Mouse (Mus musculus): ENCODE data around the gene Dock9. TPM values are rescaled to one million over a fixed set of nuclear protein-coding genes. Genes with fewer than 3 reads are reported as not detected.

Gene Dock9
- total RNA-seq, 2 experiments from 2014 or later, result 4.4 to 6.6 TPM

DNA sequence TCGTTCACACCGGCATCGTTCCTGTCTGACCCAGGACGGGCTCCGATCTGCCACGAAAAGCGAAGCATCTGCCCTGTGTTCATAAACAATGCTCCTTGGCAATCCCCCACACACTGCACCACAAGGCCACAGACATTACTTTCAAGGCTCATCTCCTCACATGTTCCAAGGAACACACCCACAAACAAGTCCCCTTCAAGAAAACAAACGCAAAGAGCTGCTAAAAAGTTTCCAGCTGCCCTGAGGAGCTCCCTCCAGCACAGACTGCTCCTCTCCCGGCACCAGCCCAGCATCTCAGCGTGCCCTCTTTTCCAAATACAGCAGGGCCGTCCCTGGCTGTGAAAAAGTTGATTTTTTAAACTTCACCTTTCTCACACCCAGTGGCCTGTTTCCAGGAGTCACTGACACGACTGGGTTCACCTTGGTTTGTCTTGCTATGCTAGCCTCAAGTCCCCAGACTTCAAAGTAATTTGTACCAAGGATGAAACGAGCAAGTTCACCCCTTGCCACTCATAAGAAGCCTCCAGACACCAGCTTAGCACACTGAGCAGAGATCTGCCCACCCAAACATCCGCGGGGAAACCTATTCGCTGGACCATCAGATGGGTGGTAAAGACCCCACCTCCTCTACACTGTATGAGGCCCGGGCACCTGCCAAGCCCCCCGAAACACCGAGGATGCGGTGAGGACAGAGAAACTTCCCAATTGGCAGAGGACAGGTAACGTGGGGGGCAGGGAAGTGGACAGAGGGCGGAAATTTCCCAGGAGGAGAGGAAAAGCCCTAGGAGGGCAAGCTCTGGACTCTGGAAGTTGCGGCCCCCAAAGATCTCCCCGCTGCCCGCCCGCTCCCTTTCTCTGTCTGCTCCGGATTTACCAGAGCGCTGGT, 823 bp downstream of the Dock9 start:
- no peak for ATAC-seq (replicated peaks; ENCODE audit: low FRiP score, low TSS enrichment, poor library complexity, severe bottlenecking)

DNA sequence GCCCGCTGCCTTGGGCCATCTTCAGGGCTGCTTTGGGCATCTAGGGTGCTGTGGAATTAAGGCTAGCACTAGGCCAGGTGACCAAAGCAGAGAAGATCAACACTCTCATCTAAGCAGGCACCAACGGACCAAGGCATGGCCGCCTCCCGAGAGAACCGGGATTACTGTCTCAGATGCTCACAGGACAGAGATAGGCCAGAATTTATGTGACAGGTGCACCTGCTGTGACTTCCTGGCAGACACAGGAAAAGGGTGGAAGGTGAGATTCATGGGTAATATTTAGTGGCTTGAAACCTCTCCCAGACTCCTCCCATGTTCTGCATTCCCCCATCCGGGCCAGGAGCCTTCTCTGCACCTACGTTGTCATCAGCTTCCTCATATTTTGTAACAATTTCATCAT, 2.1 kb downstream of the Dock9 start:
- ATAC-seq (replicated peaks; ENCODE audit: low FRiP score, low TSS enrichment, poor library complexity, severe bottlenecking), result no peak

DNA sequence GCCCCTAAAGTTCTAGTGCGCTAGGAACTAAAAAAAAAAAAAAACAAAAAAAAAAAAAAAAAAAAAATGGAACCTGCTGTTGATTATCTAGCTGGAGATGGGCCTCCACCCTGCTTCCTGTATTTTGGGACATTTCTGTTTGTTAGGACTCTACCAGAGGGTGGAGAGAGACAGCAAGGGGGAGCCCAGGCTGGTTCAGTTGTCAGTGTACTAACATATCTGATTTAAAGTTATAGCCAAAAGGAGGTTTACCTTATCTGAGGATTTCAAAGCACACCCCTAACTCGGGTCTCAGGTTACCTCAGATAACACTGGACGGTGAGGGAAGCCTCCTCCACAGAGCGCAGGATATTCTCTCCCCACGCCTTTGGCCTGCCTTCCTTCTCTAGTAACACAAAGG, 4.0 kb downstream of the Dock9 start:
- peak; percentile 16 for ATAC-seq (replicated peaks; ENCODE audit: low FRiP score, low TSS enrichment, poor library complexity, severe bottlenecking)

DNA sequence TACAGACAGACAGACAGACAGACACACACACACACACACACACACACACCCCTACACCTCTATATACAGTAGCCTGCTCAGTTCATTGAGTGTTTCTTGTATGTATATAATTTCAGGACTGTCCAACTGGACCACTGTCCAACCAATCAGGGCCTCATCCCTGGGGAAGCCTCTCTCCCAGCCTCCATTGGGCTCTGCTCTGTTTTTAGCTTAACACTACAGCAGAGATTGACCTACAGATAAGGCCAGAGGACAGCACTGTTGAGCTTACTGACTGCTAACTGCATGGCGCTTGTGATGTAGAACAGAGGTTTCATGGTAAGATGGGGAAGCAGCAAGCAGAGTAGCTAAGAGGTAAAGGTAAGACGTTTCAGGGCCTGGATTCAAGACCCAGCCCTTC, 5.7 kb downstream of the Dock9 start:
- ATAC-seq (replicated peaks; ENCODE audit: low FRiP score, low TSS enrichment, poor library complexity, severe bottlenecking), result no peak

DNA sequence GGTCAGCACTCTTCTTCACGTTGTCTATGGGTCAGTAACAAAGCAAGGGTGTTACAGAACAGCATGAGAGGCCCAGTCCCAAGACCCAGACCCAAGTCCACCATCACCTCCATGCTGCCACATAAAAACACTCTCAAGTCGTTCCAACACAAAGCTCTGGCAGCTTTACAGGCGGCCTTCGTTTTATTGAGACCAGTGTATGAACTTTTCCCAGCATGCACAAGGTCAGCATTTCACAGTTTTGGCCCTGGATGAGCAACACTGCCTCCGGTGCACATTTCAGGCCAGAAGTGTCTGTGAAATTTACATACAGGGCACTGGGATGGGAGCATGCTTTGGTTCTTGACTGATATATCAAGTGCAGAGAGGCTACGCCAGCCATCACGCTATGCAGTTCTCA, 6.5 kb downstream of the Dock9 start:
- ATAC-seq (replicated peaks; ENCODE audit: low FRiP score, low TSS enrichment, poor library complexity, severe bottlenecking), result no peak

DNA sequence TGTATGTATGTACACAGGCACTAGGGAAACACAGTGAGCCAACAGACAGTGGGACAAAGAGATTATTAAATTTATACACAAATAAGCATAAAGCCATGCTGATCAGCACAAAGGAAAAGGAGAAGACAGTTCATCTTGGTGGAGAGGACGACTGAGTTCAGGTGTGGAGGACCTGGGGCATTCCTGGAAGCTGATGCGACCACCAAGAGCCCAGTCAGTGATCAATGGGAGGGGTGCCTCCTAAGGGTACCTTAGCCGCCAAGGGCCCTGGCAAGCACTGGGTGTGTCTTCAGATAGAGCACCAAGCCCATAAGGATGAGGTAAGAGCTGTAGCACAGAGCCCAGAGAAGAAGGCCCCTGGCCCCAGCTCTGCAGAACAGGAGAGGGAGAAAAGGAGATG, 8.4 kb downstream of the Dock9 start:
- ATAC-seq (replicated peaks; ENCODE audit: low FRiP score, low TSS enrichment, poor library complexity, severe bottlenecking), result no peak

DNA sequence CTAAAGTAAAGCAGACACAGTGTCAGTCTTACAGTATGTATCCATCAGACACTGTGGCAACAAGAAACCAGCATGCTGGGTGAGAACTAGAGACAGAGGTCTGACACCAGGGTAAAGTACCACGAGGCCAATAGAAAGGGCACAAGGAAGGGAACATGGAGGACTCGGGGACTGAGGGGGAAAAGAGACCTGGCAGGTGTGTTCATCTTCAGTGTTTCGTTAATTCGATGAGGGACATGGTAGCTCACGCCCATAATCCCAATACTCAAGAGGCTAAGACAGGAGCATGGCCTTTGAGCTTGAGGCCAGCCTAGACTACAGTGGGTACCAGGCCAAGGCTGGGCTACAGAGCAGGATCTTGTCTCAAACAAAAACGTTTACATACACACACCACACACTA, 9.2 kb downstream of the Dock9 start:
- no peak for ATAC-seq (replicated peaks; ENCODE audit: low FRiP score, low TSS enrichment, poor library complexity, severe bottlenecking)

DNA sequence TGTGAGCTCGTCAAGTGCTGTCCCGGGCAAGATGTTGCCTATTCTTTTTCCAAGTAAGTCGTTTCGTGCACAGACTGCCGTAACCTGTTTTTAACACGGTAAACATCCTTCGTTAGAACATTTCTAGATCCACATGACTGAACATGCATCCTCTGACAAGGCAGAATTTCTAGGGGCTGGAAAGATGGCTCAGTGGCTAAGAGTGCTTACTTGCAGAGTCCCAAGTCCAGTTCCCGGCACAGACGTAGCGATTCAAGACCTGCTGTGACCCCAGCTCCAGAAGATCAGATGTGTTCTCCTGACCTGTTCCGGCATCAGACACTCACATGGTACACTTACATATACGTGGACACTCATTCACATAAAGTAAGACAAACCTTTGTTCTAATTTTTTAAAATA, 10.2 kb downstream of the Dock9 start:
- no peak for ATAC-seq (replicated peaks; ENCODE audit: low FRiP score, low TSS enrichment, poor library complexity, severe bottlenecking)

DNA sequence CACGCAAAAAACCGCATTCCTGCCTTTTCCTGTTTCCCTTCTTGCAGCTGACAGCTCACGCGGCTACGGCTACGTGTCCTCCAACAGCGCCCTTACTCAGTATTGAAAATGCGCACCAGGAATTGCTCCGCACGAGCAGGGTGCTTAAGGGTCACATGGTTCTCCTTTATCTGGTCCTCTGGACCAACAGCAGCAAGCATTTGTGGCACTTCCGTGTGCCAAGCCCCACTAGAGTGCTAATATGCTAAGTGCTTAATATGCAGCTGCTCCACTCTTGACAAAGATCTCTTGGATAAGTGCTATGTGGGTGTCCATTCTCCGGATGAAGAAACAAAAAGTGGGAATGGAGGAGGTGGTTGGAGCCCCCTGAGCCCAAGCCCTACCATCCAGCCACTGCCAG, 10.7 kb downstream of the Dock9 start:
- no peak for ATAC-seq (replicated peaks; ENCODE audit: low FRiP score, low TSS enrichment, poor library complexity, severe bottlenecking)

DNA sequence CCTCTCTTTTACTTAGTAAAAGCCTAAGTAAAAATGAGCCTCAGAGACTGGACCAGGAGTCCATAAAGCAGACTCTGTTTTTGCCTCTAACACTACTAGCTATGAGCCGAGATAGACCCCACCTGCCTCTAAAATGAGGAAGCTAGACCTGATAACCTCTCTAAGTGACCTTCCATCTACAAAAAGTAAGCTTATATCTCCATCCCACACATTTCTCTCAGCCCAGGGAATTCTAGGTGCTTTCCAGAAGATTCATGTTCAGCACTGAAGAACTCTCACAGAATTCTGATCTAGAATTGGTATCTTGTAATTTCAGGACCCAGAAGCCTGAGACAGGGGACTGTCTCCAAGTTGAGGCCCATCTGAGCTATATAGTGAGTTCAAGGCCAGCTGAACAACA, 12.2 kb downstream of the Dock9 start:
- ATAC-seq (replicated peaks; ENCODE audit: low FRiP score, low TSS enrichment, poor library complexity, severe bottlenecking), result no peak

DNA sequence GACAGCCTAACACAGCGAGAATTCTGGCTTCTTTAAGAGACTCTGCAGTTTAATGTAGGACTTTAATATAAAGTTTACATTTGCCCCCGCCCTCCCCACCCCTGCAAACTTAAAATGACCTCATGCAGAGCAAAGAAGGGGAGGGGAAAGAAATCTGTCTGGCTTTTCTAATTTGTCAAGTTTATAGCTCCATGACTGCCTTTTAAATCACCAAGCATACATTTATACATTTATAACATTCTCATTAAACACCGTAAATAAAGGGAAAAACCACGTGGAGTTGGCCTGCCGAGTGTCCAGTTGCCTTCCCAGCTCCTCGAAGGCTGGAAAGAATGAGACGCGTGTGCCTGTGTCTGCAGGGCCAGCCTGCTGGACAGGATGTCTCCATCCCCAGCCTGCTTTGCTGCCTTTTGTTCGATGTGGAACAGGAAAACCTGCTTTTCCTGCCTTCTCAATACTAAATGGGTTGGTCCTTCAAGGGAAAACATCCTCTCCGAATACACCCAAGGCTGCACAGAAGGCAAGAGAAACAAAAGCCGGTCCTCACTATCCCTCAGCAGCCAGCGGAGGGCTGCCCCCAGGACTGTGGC, 16.6 kb downstream of the Dock9 start:
- no peak for ATAC-seq (replicated peaks; ENCODE audit: low FRiP score, low TSS enrichment, poor library complexity, severe bottlenecking)

DNA sequence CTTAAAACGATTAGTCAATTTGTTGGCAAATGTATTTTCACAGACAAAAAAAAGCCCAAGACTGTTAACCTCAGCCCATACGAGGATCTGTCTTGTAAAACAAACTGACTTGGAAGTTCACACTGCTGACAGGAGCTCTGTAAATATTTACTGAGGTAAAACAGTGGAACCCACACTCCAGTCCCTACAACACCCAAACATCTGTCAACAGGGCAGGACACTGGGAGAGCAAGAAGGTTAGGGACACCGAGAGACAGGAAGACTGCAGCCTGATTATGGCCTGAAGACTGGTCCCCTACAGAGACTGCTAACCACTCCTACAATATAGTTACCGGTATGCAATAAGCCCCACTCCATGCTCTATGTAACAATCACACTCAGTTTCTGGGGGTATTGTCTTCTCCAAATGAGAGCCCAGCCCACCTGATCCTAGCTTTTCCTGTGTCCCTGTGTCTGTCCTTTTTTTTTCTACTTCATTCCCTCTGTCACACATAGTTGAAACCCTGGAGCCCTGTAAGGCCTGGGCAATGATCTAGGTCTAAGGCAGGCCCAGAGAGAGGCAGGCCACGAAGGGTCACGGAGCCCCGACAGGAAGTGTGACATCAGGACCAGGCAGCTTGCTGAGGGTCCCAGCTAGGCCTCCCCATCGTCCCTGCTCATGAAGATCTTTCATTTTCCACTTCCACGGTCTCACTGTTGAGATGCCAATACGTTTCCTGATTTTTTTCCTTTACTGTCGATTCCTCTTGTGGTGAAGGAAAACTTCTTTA, 17.3 kb downstream of the Dock9 start:
- ATAC-seq (replicated peaks; ENCODE audit: low FRiP score, low TSS enrichment, poor library complexity, severe bottlenecking), result no peak

DNA sequence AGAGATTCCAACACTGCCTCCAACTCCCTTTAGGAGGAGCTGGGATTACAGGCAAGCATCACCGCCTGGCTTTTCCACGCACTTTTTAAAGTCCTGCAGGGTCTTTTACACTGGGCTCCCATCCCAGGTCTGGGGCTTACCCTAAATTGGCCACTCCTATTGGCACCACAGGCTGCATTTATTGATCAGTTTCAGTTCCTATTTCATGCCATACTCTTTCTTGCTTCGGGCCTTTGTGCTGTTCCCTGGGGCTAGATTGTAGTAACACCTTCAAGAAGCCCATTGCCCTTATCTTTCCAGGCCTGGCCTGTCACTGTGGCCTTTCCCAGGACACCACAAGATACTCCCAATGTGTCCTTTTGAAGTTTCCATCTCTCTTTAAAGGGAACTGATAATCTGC, 18.0 kb downstream of the Dock9 start:
- ATAC-seq (replicated peaks; ENCODE audit: low FRiP score, low TSS enrichment, poor library complexity, severe bottlenecking), result no peak

DNA sequence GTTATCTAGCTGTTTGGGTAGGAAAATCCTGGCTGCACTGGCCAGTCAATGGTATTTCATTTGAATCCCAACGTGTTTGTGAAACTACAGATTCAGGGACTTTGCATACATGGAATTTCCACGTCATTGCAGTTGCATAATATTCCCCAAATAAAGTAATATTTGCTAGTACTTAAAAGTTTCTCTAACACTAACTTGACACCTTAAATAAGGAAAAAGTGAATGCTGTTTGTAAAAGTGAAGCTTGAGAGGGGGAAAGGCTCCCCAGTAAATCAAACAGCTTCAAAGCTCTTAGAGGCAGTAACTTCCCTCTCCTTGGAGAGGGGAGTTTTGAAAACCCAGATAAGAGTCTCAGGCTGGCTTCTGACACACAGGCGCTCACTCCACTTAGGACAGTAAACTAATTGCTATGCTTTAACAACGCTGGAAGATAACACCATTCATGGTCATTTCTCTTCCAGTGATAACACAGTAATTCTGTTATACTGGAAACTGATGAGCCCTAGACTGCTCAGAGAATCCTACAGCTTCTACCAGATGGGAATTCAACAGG, 20.3 kb downstream of the Dock9 start:
- ATAC-seq (replicated peaks; ENCODE audit: low FRiP score, low TSS enrichment, poor library complexity, severe bottlenecking), result no peak

DNA sequence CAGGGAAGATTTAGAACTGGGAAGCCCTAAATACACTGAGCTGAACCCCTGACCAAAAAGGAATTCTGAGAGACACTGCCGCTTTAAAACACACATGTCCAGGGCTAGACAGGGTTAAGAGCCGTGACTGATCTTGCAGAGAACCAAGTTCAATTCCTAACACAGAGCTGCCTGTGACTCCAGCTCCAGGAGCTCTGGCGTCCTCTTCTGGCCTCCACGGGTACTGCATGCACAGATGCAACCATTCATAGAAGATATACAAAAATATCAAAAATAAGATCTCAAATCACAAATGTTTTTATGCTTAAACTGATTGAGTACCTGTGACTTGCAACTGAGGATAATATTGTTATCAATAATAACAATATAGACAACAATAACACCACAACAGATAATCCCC, 20.9 kb downstream of the Dock9 start:
- ATAC-seq (replicated peaks; ENCODE audit: low FRiP score, low TSS enrichment, poor library complexity, severe bottlenecking), result no peak

DNA sequence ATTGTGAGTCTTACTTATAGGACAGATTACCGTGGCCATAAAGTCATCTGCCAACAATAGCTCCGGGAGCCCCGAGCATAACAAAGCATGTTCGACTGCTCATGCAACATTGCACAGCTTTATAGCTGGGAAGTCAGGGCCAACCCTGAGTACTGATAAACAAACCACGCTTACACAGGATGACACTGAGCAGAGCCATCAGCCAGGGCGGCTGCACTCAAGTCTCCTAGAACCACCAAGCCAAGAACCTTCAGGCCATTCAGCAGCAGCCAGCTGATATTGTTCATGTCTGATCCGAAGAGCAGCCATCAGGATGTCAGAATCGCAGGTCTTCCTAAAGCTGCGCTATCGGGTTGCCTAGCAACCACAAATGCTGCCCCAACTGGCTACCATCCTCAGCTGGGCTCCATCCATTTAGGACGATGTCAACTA, 35.6 kb downstream of the Dock9 start:
- ATAC-seq (replicated peaks; ENCODE audit: low FRiP score, low TSS enrichment, poor library complexity, severe bottlenecking), result no peak

DNA sequence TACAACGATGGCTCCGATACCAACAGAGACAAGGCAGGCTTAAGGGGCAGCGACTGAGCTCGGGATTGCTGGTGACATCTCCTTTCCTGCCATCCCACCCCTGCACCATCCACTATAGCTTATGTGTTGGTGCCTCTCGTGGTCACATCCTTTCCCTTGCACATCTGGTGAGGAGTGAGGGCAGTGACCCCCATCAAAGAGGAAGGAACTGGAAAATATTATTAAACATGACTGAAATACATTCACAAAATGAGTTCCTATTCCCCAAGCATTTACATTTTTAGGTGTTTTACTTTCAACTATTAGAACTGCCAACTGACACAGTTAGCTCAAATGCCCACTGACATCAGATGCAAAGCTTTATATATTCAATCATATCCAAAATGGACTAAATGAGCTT, 37.2 kb downstream of the Dock9 start:
- no peak for ATAC-seq (replicated peaks; ENCODE audit: low FRiP score, low TSS enrichment, poor library complexity, severe bottlenecking)

DNA sequence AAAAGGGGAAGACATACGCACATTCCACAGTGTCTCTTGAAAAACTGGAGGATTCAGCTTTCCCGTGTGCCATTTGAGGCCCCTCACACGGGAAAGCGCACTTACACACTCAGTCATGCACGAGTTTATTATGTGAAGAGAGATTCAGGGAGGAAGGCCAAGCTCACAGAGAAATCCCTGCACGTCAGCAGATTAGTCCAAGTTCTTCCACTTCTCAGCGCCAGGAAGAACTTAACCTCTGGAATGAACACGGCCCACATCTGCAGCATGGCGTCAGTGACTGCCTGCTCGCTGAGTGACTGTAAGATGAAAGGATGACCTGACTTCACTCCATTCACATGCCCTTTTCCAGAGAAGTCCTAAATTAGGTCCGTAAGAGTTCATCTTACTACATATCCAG, 43.5 kb downstream of the Dock9 start:
- ATAC-seq (replicated peaks; ENCODE audit: low FRiP score, low TSS enrichment, poor library complexity, severe bottlenecking), result no peak

DNA sequence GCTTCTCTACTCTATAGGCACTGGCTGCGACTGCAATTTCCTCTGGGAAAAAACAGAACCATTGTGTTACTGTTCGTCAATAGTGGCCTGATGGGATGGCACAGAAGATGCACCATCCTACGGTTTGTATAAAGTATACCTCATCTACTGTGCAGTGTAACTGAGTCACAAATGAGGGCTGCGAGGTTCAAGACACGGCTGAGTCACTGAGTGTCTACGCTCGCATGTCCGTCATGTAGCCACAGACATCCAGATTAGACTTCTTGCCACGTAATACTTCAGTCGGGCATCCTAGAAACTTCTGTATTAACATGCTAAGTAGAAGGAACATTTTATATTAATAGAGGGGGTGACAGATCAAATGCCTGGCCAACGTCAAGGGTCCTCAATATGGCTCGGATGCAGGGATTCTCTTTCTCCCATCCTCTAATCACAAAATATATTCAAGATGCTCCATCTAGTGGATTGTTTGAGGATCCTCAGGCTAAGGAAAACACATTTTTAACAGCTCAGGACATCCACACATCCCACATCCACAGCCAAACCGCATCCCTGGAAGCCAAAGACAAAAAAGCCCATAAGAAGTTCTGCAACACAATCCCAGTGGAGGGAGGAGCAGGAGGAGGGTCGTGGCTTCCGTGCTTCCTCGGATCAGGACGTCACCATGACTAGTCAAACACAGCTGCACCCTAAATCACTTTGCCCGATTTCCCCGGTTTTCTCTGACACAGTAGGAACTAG, 44.8 kb downstream of the Dock9 start:
- peak; percentile 26; the same call in 1 of the 2 replicates for ATAC-seq (replicated peaks; ENCODE audit: low FRiP score, low TSS enrichment, poor library complexity, severe bottlenecking)

DNA sequence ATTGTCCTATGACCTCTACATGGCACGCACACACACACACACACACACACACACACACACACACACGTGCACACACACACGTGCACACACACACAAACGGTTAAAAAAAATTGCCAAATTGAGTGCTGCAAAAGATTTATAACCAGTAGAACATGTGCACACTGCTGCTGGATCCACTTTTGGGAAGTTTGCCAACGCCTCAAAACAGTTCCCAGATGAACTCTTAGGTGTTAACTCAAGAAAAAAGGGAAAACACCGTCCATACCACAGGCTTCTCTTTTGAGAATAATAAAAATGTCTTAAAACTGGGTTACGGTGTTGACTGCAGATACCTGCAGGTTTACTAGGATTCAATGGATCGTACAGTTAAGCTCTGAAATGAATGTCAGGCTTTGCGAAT, 48.0 kb downstream of the Dock9 start:
- no peak for ATAC-seq (replicated peaks; ENCODE audit: low FRiP score, low TSS enrichment, poor library complexity, severe bottlenecking)

All from megakaryocyte-erythroid progenitor cell, adult 5-6 weeks (primary cell).